Mouse (Mus musculus) adrenal gland, adult 8-10 months (tissue): ENCODE results near the gene Mef2c. TPM values are rescaled to one million over a fixed set of nuclear protein-coding genes. Genes with fewer than 3 reads are reported as not detected.

ENCODE experiments used
- DNase-seq: peaks from one replicate; pipeline ENCODE4 v3.0.0; 2022
- total RNA-seq, 4 experiments: library from RNA; stranded (reverse); gene quantifications; 2 replicates each; pipeline ENCODE4 v1.2.4; 2022

Mef2c gene
- total RNA-seq, 4 experiments from 2014 or later: 40.6 to 83.3 (median 62.7) TPM

DNA sequence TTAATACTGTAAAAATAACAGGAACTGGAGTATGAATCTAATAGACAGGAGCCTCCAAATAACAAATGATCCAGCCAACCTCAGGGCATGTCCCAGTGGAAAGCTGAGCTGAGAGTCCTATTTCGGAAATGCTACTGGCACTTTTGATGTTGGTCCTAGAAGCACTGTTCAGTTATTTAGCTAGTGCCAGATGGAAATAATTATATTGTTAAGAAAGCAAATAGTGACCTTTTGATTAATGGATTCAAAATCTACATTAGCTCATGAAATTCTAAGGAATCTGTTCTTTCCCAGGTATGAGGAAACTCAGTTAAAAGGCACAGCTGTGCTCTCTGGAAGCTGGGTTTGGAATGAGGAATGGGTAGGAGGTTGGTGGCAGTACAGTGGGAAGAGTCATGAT, 108.4 kb downstream of the Mef2c start:
- DNase-seq: no peak

- no peak for DNase-seq
These were observed 112.0 kb downstream of the Mef2c start for GRCm38 (mm10) chr13:83615875-83616274.

GRCm38 (mm10) chr13:83624651-83625050, 120.8 kb downstream of the Mef2c start:
- DNase-seq: no peak

DNA sequence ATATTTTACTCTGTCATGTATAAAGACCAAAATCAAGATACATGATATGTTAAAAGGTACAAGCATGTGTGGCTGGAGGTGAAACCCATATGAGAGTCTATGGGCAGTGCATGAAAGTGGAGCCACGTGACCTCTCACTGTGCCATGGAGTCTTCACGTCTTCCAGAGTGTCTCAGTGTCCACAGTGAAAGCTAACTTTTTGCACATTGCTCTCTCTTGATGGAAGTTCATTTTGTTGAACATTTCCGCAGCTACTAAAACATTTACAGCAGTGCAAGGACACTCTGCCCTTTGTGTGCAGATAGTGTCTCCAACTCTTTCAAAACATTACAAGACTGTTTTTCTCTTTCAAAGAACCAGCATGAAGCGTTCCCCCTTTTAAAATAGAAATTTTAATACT, 123.6 kb downstream of the Mef2c start:
- no peak for DNase-seq

DNA sequence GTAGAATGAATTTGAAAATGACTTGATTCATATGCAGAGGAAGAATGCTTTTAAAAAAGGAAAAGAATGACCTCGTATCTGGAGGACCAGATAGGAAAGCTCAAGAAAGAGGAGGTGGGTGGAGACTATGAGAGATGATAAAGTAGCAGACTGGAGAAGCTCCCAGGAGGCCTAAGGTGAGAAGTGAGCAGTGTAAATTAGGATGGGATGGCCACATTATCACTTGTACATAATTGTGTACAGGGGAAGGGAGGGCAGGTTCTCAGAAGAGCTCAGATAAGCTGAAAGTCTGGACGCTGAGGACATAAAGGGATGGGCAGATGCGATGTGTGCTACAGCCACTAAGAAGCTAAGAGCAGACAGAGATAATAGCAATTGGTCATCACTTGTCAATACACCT, 124.3 kb downstream of the Mef2c start:
- DNase-seq: no peak

DNA sequence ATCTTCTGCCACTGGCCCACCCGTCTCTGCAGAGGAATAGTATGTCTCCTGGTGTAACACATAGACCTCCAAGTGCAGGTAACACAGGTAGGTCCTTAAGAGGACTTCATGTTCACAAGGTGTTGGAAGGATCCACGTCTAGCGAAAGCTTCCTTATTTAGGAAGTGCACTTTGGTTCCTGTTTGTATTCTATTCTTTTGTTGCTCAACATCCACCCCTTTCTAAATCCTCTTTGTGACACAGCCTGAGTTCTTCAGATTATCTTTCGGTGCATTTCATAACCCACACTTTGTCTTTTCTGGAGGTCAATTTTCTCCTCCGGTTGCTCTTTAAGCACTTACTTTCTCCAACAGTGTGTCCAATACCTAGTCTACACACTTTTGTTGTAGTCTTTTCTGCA, 129.3 kb downstream of the Mef2c start:
- DNase-seq: no peak

GRCm38 (mm10) chr13:83635218-83635617, 131.4 kb downstream of the Mef2c start:
- DNase-seq: no peak

- no peak for DNase-seq
These were observed 133.8 kb downstream of the Mef2c start for GRCm38 (mm10) chr13:83637666-83638065.

GRCm38 (mm10) chr13:83638735-83639134, 134.9 kb downstream of the Mef2c start:
- DNase-seq: no peak

DNA sequence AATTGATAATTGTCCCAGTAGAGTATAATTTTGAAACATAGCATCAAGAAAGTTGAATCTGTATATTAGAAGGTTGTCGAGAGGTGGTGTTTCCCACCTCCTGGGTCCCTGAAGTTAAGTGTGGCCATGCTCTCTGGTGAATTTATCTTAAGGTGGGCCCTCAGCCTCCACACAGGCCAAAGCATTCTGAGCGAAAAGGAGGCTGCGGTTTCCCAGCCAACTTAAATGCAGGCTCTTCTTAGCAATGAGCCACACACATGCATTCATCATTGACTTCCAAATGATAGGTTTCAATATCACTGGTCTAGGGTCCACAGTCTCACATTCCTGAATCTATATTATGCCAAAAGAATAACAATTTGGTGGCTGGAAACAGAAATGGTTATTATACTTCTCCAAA, 145.2 kb downstream of the Mef2c start:
- DNase-seq: no peak

DNA sequence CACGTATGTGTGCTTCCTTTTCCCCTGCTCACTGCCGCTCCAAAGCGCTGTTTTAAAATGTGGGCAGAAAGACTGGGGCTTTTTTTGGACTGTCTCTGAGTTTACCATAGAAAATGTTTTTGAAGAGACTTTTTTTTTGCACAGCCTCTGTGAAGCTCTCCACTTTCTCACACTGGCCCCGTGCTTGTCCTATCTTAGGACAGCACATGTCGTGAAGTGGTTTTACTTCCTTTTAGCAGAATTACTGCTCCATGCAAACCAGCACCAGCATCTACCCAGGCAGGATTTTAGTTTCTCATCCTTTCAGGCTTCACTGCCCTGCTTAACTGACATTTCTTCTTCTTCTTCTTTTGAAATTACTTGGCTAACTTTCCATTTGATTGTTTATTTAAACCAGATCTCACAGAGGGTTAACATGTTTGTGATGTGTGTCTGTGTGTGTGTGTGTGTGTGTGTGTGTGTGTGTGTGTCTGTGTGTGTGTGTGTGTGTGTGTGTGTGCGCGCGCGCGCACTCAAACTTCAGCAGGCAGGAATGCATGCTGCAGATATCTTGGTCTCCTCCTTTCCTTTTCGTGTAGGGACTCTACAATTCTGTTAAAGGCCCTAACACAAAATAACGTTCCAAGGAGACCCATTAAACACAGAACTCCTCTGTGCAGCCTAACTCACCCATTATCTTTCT, 146.1 kb downstream of the Mef2c start:
- DNase-seq: no peak

DNA sequence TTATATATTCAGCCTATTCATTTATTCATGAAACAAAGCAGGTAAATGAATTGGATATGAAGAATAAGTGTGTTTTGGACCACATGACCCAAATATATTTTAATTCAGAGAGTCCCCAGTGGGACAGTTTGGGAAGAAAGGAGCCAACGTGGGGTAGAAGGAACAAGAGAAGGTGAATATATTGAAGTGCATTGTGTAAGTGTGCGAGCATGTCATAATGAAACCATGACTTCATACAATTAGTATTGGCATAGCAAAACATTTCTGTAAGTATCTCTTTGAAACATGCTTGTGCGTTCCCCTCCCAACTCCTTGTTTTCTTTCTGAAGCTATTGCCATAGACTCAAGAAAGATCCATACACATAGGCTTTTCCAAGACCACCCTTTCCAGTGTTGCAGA, 147.0 kb downstream of the Mef2c start:
- no peak for DNase-seq

DNA sequence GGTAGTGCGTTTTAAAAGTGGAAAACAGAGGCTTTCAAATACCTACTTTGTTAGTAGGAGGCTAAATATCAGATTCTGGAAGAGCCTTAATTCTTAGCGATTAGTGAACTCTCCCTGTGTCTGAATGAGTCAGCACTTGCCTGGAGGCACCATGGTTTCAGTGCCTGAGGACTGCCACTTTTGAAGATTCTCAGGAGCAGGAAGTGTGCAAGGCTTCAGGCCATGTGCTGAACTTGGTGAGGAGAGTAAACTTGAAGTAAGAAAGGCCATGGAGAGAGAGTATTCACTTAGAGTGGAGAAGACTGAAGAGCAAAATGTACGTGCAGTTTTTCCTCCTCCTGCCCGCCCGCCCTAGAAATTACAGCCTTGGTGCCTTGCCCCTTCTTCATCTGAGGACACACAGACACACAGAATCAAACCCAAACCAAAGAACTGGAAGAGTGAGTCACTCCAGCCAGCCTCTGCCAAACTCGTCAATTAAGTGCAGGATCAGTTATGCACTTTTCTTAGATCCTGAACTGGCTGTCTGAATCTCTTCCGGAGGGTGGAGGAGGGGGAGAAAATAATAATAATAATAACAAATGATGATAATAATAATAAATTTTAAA, 148.2 kb downstream of the Mef2c start:
- no peak for DNase-seq

GRCm38 (mm10) chr13:83652560-83652959, 148.7 kb downstream of the Mef2c start:
- DNase-seq: no peak

GRCm38 (mm10) chr13:83654889-83655769, 151.3 kb downstream of the Mef2c start:
- peak; percentile 65 for DNase-seq

GRCm38 (mm10) chr13:83656094-83656493, 152.3 kb downstream of the Mef2c start:
- no peak for DNase-seq

DNA sequence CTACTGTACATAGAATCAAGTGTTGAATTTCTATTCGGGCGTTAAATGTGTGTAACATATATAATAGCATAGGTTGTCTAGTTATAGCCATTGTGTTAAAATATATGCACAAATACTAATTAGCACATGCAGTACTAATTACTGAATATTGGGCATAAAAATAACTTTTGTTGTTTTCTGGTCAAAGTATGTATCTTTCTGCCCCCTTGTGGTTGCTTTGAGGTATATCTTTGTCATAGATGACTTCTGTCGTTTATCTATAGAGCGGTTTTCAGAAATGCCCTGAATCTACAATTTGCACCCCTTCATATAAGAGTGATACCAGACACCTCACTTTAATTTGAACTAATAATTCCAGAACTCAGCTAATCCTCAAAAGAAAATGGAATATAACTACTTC, 152.9 kb downstream of the Mef2c start:
- DNase-seq: no peak

GRCm38 (mm10) chr13:83660722-83661121, 156.9 kb downstream of the Mef2c start:
- no peak for DNase-seq

DNA sequence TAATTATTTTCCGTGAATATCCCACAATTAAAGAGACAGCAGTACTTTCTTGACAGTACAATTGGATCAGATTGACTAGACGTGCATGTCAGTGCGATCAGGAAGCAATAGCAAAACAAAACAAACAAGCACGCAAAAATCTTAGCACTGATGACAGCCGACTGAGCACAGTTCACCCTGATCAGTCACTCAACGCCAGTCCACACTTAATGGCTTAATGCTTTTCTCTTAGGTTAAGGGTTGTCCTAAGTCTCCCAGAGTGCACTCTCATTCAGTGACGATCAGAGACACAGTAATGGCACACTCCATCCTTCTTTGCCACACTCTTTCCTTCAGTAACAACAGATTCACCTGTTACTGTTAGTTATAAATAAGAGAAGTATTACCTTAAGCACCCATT, 157.3 kb downstream of the Mef2c start:
- no peak for DNase-seq

- no peak for DNase-seq
These were observed 158.3 kb downstream of the Mef2c start for GRCm38 (mm10) chr13:83662089-83662551.

DNA sequence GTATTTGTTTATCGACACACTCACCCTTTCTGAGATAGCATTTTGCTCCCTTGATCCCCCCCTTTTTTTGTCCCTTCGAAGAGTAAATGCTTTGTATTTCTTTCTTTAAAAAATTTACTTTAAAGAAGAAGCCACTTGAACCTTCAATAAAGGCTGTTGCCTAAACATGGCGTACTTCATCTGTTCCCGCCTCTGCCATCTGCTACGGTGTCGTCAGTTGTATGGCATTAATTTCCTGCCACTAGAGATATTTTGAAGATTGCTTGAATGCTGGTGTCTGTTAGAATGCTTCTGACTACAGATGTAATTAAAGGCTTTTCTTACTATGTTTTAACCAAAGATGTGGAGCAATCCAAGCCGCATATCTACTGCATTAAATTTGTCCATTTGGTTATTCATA, 162.3 kb downstream of the Mef2c start:
- no peak for DNase-seq

GRCm38 (mm10) chr13:83667051-83667450, 163.2 kb downstream of the Mef2c start:
- no peak for DNase-seq

DNA sequence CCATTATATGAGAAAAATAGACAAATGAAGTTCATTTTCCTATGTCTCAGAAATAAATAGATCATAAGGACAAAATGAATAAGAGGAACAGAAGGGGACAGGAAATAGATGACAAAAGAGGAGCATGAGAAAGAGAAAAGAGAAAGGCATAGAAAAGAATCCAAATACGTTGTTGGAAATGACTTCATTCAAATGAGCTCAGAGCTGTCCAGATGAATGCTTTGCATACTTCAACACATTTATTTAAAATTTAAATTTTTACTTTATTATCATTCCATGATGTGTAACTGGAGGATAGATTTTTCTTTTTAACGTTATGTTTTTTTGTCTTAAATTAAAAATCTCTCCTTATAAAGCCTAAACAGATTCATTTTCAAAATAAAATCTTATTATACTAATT, 203.8 kb downstream of the Mef2c start:
- no peak for DNase-seq
